Mouse (Mus musculus) B cell, adult 62 days (primary cell): ENCODE measurements around the gene Mxd1. TPM values are rescaled to one million over a fixed set of nuclear protein-coding genes. Genes with fewer than 3 reads are reported as not detected.

Experiments
- total RNA-seq: library from RNA; stranded (reverse); gene quantifications from 4 replicates; pipeline ENCODE4 v1.2.4, GENCODE M21; 2023

Mxd1 gene
- 18.2 to 26.1 TPM (median 21.1 TPM) in 4 replicates for total RNA-seq

GRCm38 (mm10) chr6:86668580-86669239, at the start of gene Mxd1:
TSS of gene Mxd1 (minus strand) at chr6:86669161.

GRCm38 (mm10) chr6:86683872-86684654, 15.1 kb upstream of the Mxd1 start, which contains the start of gene Snrnp27:
TSS of gene Snrnp27 (minus strand) at chr6:86684522.

GRCm38 (mm10) chr6:86627946-86628345, 41.0 kb downstream of the Mxd1 start, which contains the start of gene Asprv1:
TSS of gene Asprv1 (plus strand) at chr6:86628164.

Other genes starting within 250 kb of the Mxd1 start
- 1.3 to 3.8 TPM in 2 of 4 replicates, not detected in the others for gene Gm44790, start 242.5 kb downstream of the Mxd1 start, total RNA-seq
- 50.1 to 61.7 TPM (median 57.0 TPM) in 4 replicates for gene C87436, start 230.8 kb downstream of the Mxd1 start, total RNA-seq
- 197 to 202 TPM (median 201 TPM) in 4 replicates for gene Pcbp1, start 142.8 kb downstream of the Mxd1 start, total RNA-seq
- gene Asprv1, start 41.0 kb downstream of the Mxd1 start, total RNA-seq = not detected in 4 replicates
- gene Snrnp27, start 15.4 kb upstream of the Mxd1 start, total RNA-seq = 29.8 to 41.1 TPM (median 40.6 TPM) in 4 replicates
- 26.9 to 30.9 TPM (median 30.6 TPM) in 4 replicates for gene Gmcl1, start 64.2 kb upstream of the Mxd1 start, total RNA-seq
- gene Anxa4, start 124.4 kb upstream of the Mxd1 start, total RNA-seq = 8.3 to 10.4 TPM (median 9.0 TPM) in 4 replicates
- 72.8 to 93.4 TPM (median 82.7 TPM) in 4 replicates for gene Aak1, start 180.4 kb upstream of the Mxd1 start, total RNA-seq